Mouse (Mus musculus) layer of hippocampus, adult 6 months (tissue): ENCODE data around the gene Arid4b. TPM values are rescaled to one million over a fixed set of nuclear protein-coding genes. Genes with fewer than 3 reads are reported as not detected.

Experiments
- long read RNA-seq, 2 experiments: library from polyadenylated mRNA; unstranded; transcript quantifications; one replicate each; pipeline ENCODE4 v2.0.0; 2019 to 2020
- polyA plus RNA-seq: library from polyadenylated mRNA; unstranded; fragments of <200 nt; fragmentation: Nextera tagmentation; gene quantifications from 2 replicates; pipeline ENCODE4 v1.2.3, GENCODE M21; 2021

Arid4b gene
- polyA plus RNA-seq: 24.9 and 26.7 TPM in 2 replicates
- long read RNA-seq, experiment 1, transcript Arid4b-202 (15 exons, 3,020 nt): major isoform, 17 of 57 reads
- long read RNA-seq, experiment 1, partial matches to known transcripts: 35 of 57 reads
- long read RNA-seq, experiment 1, other reads (novel, unspliced or antisense): 5 of 57 reads
- long read RNA-seq, experiment 2, full-length matches to known transcripts: 82 of 185 reads
- long read RNA-seq, experiment 2, partial matches to known transcripts: 88 of 185 reads
- long read RNA-seq, experiment 2, other reads (novel, unspliced or antisense): 15 of 185 reads

DNA sequence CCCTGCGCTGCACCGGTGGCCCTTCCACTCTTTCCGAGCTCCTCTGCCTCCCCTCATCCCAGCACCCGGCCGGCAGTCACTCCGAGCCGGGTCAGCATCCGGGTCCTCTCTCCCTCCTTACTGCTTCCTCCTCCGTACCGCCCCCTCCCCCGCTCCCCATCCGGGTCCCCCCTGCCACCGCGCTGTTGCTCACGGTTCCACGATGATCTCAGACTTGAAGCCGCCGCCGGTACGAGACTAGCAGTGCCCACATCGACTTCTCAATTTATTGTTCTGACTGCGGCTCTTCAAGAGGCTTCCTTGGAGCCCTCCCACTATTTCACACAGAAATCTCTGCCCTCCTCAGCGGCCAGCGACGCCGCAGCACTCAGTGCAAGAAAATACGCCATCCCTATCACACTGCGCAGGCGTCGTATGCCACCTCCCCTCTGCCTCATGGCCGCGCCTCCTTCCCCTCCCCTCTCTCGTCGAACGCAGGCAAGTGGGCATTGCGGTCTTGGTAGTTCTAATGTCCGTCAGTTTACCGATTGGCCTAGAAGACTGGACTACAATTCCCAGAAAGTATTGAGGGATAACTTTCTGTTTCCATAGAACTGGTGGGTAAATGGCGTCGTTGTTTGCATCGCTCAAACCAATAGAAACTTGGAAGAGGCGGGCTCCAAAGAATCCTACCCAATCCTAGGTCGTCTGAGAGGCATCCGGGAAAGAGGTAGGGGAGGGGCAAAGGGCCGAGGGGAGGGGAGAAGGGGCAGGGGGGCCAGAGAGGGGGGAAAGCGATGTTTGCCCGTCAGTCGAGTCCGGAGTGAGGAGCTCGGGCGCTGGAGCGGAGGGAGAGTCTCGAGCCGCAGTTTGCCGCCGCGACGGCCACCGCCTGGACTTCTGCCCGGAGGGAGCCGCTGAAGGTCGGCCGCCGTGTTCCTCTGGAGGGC, at the start of gene Arid4b, which contains the start of gene Ggps1:
TSS of gene Arid4b (plus strand) at position 220 of the 929 bp plus-strand sequence.
TSS of gene Ggps1 (minus strand) at position 476 of the 929 bp plus-strand sequence.

DNA sequence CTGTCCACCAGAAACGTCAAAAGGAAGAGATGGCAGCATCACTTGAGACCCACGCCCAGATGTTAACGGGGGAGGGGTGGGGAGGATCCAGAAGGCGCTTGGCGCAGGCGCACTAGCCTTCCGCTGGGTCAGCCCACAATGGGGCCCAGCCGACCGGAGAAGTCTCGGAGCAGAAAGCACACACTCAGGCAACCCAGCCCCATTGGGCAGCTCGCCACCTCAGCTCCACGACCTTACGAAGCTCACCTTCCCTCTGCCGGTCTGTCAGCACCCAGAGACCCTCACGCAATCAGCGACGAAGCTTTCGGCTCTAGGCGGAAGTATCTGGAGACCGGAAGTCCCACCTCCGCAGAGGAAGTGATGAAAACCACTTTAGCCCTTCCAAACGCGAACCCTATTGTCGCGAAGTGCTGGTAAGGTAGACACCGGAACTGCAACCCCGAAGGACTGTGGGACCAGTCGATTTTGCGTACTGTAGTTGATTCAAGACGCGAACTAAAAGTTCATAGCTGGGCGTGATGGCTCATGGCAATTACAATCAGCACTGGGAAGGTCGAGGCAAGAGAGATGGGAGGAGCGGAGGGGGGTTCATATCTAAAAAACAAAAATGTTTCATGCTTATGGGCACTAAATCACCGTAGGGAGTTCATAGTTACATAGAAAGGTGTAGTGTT, 23.6 kb upstream of the Arid4b start, which contains the start of gene Tbce:
TSS of gene Tbce (minus strand) at position 347 of the 674 bp plus-strand sequence.

Other genes starting within 250 kb of the Arid4b start
- 3.7 and 4.3 TPM in 2 replicates for gene B3galnt2, start 108.8 kb upstream of the Arid4b start, polyA plus RNA-seq
- 18.0 and 21.2 TPM in 2 replicates for gene Tbce, start 23.6 kb upstream of the Arid4b start, polyA plus RNA-seq
- 40.3 and 41.1 TPM in 2 replicates for gene Ggps1, start 256 bp downstream of the Arid4b start, polyA plus RNA-seq